Mouse (Mus musculus) Patski (cell line): ENCODE data around the gene Zfp292. TPM values are rescaled to one million over a fixed set of nuclear protein-coding genes. Genes with fewer than 3 reads are reported as not detected.
A peak's percentile ranks its signal among the peaks of the same experiment; 100 is the strongest.

Experiments used
- ATAC-seq: fragments of 100-300 bp; one replicate; pipeline ENCODE4 v1.8.0; 2021
- CTCF ChIA-PET: fragments of 350-600 bp; sonication (Branson Sonifier 250); formaldehyde crosslinking; loops from one replicate; lab custom pipeline; 2022; ENCODE audit warnings: inconsistent platforms; lab: Charles Lee
- POLR2A ChIA-PET: fragments of 350-600 bp; sonication (Branson Sonifier 250); formaldehyde crosslinking; loops from one replicate; lab custom pipeline; 2022; ENCODE audit warnings: antibody characterized with exemption, inconsistent platforms; lab: Charles Lee
- DNase-seq: peaks from one replicate; pipeline ENCODE4 v3.0.0-alpha.2; 2011; ENCODE audit warnings: low read depth, low spot score
- H3K27me3 ChIP-seq: fragments of 371-371 bp; one replicate; pipeline ENCODE4 v1.5.1; 2021
- CTCF ChIP-seq: fragments of 100-300 bp; IDR thresholded peaks from one replicate; pipeline ENCODE4 v1.5.1; 2021
- in situ Hi-C: fragments of 300-500 bp; cut with MboI; formaldehyde crosslinking; loops from 3 replicates; pipeline ENCODE4 v1.11.1; 2018; ENCODE audit warnings: low pct_unique_long_range_greater_than_20kb, mixed read lengths
- polyA plus RNA-seq: library from polyadenylated mRNA; unstranded; gene quantifications from one replicate; pipeline ENCODE4 v1.2.3, GENCODE M21; 2021

Gene Zfp292
- polyA plus RNA-seq, 1 experiment from 2014 or later = 10.7 TPM

DNA sequence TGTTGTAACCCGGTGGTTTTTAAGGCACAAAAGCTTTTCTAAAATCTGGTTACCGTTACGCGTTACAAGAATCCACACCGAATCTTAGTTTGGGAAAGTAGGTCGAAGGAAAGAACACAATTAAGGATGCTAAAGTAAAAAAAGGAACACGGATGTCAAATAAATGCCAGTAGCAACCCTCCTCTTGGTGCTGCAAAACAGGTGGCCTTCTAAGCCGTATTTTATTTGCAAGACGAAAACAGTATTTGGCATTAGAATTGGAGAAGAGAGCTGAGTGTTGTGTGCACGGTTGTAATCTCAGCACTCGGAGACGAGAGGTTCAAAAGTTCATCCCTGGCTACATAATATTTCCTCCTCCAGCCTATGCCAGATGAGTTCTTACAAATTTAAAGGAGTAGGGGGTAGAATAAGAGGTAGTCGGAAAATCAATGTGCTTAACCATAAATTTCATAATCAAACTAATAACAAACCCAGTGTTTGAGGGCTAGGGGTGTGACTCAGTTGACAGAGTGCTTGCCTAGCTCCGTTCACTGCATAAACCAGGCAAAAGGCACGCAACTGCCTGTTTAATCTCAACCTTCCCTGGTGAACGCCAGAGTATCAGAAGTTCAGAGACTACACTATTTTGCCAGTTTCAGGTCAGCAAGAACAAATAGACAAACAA lies 738 bp upstream of the Zfp292 start:
- ChIA-PET POLR2A (interaction anchor here (2.2 kb wide), 1 partner anchor 10 kb away, joined by 9 read pairs; no protein-coding TSS in a partner anchor), CTCF (no interaction called here)
- H3K27me3 ChIP-seq = no peaks in the 10 kb centered on the region
- ATAC-seq (no peak), DNase-seq (no peak)
- TF ChIP-seq CTCF = no peak
- in situ Hi-C loops = no loop called here

DNA sequence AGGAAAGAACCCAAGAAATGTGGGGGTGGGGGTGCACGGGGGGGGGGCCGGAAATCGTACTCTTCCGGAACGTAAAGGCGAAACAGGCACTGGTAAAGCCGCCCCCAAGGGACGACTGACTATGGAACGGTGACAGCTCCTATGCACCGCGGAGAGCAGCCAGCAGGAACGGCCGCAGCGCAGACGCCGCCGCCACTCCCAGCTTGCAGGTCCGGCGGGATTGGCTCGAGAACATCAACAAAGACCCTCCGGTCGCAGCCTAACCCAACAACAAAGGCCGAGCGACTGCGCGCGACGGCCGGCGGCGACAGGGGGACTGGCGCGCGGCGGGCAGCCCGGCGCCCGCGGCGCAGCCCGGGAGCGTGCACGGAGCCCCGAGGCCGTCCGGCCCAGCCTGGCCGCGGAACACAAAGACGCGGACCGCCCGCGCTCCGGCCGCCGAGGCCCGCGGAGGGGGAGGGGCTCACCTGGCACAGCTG lies 430 bp downstream of the Zfp292 start:
- CTCF ChIA-PET = no interaction called here
- in situ Hi-C loops = no loop called here

DNA sequence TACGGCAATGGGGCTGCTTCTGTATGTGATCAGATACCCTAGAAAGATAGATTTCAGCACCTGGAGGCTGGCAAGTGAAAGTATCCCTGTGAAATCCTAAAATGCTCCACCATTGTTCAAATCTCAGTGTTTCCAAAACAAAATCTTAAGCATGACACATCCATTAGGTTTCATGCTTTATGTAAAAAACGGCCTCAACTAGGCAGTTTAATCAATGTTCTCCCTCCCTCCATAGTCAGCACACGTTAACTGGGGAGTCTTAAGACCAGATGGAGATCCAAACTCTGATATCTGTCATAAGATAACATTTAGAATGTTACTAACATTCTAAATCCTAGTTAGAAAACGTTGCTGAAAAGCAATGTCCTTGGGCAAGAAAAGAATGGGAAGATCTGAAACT lies 909 bp downstream of the Zfp292 start:
- ATAC-seq = no peak
- POLR2A ChIA-PET = interaction anchor here (2.2 kb wide), 1 partner anchor 8 kb away, joined by 9 read pairs; no protein-coding TSS in a partner anchor
- no peak for DNase-seq

More for the DNA sequence above, 430 bp downstream of the Zfp292 start:
- POLR2A ChIA-PET = interaction anchor here (2.2 kb wide), 1 partner anchor 9 kb away, joined by 9 read pairs; no protein-coding TSS in a partner anchor
- ATAC-seq (peak; percentile 33), DNase-seq (no peak)
- TF ChIP-seq CTCF = no peak
- no peaks in the 10 kb centered on the region for H3K27me3 ChIP-seq

DNA sequence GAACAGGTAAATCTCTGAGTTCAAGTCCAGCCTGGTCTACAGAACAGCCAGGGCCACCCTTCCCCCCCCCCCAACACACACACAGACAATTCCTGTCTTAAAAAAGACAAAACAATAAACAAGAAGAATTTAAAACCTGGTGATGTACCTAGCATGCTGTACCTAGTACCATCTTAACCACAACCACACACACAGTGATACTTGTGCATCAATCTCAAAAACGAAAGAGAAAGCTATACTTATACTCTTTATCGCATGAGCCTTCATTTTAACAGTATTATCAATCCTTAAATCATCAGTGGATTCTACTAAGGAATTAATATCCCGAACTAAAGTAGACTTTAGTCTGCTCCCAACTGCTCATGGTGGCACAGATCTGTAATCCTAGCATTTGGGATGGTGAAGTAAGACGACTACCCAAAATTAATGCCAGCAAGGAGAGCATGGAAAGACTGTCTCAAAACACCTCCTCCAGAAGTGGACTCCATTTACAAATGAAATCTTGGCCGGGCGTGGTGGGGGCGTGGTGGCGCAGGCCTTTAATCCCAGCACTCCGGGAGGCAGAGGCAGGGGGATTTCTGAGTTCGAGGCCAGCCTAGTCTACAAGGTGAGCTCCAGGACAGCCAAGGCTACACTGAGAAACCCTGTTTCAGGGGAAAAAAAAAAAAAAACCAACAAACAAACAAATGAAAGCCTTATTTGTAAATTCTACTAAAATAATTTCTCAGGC lies 1.7 kb downstream of the Zfp292 start:
- POLR2A ChIA-PET = no interaction called here
- ATAC-seq (no peak), DNase-seq (no peak)
- in situ Hi-C loops = no loop called here
- no peaks in the 10 kb centered on the region for H3K27me3 ChIP-seq
- CTCF ChIA-PET = no interaction called here
- no peak for TF ChIP-seq CTCF

More for the DNA sequence above, 909 bp downstream of the Zfp292 start:
- no peaks in the 10 kb centered on the region for H3K27me3 ChIP-seq
- CTCF ChIA-PET = no interaction called here
- TF ChIP-seq CTCF = no peak
- in situ Hi-C loops = no loop called here

DNA sequence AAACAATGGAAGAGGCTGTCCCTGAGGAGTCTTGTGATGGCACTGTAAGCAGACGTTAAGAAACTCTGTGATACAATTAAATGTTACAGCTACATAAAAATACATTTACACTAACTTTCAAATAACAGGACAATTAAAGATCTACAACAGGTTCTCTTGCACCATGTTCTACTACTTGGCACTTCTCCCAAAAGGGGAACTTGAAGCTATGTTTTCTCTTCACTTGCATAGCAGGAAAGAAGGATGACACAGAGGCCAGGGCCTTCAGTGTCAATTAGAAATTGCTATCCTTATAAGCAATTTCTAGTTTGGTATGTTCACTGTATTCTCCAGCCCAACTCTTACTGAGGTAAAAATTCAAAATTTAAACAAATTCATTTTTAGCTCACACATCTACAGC lies 8.5 kb downstream of the Zfp292 start:
- no peak for ATAC-seq
- POLR2A ChIA-PET = interaction anchor here (2.0 kb wide), 1 partner anchor 9 kb away, joined by 9 read pairs; the partner anchor contains the start of gene Zfp292
- H3K27me3 ChIP-seq = no peaks in the 10 kb centered on the region
- DNase-seq = no peak
- in situ Hi-C loops = no loop called here
- CTCF ChIA-PET = no interaction called here
- no peak for TF ChIP-seq CTCF

DNA sequence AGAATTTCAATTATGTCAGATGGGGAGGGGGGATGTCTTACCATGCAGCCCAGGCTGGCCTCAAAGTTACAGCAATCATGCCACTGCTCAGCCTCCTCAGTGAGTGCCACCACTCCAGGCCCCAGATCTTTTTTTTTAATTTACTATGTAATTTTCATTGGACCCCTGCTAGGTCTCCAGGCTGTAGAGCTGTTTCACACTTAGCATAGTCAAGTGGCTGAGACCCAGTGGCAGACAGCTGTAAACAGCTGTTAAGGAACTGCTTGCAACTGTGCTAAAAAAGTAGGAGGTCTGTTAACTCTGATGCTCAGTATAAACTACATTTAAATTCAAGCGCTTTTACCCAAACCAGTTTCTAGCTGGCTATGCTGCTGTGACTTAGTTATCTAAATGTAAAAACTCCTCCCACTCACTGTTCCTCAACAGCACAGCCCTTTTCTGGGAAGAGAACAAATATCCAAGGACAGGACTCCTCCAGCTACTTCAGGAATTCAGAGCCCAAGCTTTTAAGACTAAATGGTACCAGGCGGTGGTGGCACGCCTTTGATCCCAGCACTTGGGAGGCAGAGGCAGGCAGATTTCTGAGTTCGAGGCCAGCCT lies 9.8 kb downstream of the Zfp292 start:
- DNase-seq (no peak), ATAC-seq (no peak)
- POLR2A ChIA-PET = interaction anchor here (2.0 kb wide), 1 partner anchor 10 kb away, joined by 9 read pairs; the partner anchor contains the start of gene Zfp292
- no peaks in the 10 kb centered on the region for H3K27me3 ChIP-seq
- TF ChIP-seq CTCF = no peak
- in situ Hi-C loops = no loop called here
- CTCF ChIA-PET = no interaction called here

DNA sequence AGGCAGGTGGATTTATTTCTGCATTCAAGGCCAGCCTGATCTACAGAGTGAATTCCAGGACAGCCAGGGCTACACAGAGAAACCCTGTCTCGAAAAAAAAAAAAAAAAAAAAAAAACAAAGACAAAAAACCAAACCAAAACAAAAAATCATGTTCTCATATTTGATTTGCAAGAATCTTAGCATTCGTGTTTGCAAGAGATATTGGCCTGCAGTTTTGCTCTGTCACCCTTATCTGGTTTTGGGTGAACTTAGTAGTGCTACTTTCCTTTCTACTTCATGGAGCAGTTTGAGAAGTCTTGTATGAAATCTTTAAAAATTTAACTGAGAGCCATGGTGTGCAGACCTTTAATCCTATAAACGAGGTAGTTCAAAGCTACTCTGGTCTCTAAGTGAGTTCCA lies 12.9 kb downstream of the Zfp292 start:
- in situ Hi-C loops = no loop called here
- POLR2A ChIA-PET = no interaction called here
- ATAC-seq (no peak), DNase-seq (no peak)
- no peak for TF ChIP-seq CTCF
- no peaks in the 10 kb centered on the region for H3K27me3 ChIP-seq
- CTCF ChIA-PET = no interaction called here

DNA sequence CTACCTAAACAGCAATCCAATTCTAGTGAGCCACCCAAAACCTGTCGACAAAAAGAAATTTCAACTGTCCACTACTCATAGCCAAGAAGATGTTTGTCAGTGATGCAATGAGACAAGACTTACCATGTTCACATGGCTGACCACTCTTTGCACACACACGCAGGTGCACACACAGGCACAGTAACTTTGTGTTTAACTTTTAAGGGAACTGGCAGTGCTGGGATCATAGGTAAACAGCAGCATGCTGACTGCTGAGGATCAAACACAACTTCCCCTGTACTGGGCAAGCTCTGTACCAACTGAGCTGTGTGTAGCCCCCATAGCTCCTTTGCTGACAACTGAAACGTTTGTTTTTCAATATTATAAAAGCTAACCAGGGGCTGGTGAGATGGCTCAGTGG lies 21.3 kb downstream of the Zfp292 start:
- POLR2A ChIA-PET = no interaction called here
- CTCF ChIA-PET = no interaction called here
- ATAC-seq (no peak), DNase-seq (no peak)
- no peaks in the 10 kb centered on the region for H3K27me3 ChIP-seq
- no peak for TF ChIP-seq CTCF
- in situ Hi-C loops = no loop called here

DNA sequence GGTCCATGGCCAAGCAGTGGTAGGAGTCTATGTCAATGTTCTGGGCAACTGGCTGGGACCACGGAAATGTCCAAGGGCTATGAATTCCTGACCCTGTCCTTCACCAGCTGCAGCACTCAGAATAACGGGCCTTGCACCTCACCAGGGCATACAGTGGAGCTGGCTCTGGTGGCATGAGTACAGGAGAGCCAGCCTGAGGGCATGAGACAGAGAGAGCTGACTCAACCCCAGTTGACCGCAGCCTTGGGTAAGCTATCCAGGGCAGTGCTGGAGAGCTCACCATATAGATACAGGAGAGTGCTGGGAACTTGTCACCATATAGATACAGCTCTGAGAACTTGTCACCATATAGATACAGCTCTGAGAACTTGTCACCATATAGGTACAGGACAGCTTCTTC lies 23.3 kb downstream of the Zfp292 start:
- ATAC-seq (no peak), DNase-seq (no peak)
- POLR2A ChIA-PET = no interaction called here

DNA sequence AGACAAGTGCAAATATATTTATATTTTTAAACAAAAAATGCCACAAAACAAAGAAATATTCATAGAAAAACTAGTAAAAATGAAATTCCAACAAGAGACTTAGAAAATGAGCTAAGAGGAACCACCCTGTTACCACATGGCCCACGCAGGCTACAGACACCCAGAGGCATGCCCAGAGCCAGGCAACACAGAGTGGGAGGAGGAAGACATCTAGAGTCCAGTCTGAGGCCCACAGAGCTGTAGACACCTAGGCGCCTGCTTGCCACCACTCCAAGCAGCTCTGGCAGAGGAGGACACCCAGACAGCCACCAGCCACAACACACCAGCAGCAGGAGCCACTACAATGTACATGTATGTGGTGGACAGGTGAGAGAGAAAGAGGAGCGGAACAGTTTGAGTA lies 23.9 kb downstream of the Zfp292 start:
- H3K27me3 ChIP-seq = no peaks in the 10 kb centered on the region
- ChIA-PET POLR2A (no interaction called here), CTCF (no interaction called here)
- ATAC-seq (no peak), DNase-seq (no peak)
- TF ChIP-seq CTCF = no peak
- in situ Hi-C loops = no loop called here

More for the DNA sequence above, 23.3 kb downstream of the Zfp292 start:
- in situ Hi-C loops = no loop called here
- no peak for TF ChIP-seq CTCF
- H3K27me3 ChIP-seq = no peaks in the 10 kb centered on the region
- CTCF ChIA-PET = no interaction called here

DNA sequence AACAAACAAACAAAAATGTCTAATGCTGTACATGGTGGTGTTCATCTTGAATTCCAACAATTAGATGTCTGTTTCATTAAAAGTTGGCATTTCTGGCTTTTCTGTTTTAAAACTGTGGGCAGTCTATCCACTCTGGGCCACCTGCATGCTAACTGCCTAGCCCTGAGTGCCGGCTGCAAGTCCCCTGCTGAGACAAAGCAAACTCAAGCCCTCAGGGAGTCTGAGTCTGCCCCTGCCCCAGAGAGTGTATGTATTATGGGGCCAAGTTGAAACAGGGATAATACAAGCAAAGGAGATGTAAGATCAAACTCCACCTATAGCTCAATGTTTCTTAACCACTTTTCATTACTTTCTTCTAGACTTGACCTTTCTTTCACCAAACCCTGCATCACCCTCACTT lies 26.8 kb downstream of the Zfp292 start:
- ChIA-PET CTCF (no interaction called here), POLR2A (no interaction called here)
- no peak for ATAC-seq
- no peak for DNase-seq
- H3K27me3 ChIP-seq = no peaks in the 10 kb centered on the region
- in situ Hi-C loops = no loop called here
- no peak for TF ChIP-seq CTCF
